Mouse (Mus musculus): ENCODE data around the gene Nup153. TPM values are rescaled to one million over a fixed set of nuclear protein-coding genes. Genes with fewer than 3 reads are reported as not detected.

Nup153 gene
- polyA plus RNA-seq, 1 experiment from 2014 or later: 18.8 TPM

- Histone ChIP-seq H3K4me2 (ENCODE audit: low read length) (no peak overlapping the region), H3K4me1 (ENCODE audit: control insufficient read depth in 2 of 2, insufficient read depth in 2 of 2, low read length in 2 of 2) (no peaks in the 10 kb centered on the region), H3K36me3 (ENCODE audit: control insufficient read depth, insufficient read depth, low read length) (peaks cover 69% of the 10 kb centered on the region), H3K9me3 (ENCODE audit: control insufficient read depth, low read length) (no peaks in the 10 kb centered on the region), H3K27ac (replicated peaks in 1 of 2; ENCODE audit: control insufficient read depth in 1 of 2, insufficient read depth in 1 of 2, low read depth in 2 of 2, low read length in 2 of 2) (0 out of 4 replicates have a peak overlapping the region, but pooled peaks of 1 of the 2 experiments have one; percentile 14), H3K4me3 (ENCODE audit: control insufficient read depth in 1 of 2, insufficient read depth in 1 of 2, low read depth in 1 of 2, low read length in 2 of 2) (no peak overlapping the region), H3K27me3 (ENCODE audit: control insufficient read depth, insufficient read depth, low read length) (no peaks in the 10 kb centered on the region), H3K9ac (ENCODE audit: low read length) (no peak overlapping the region)
- WGBS: 70% methylated on average over 1 of the region's 1 CpGs
- no peak for ATAC-seq (ENCODE audit: insufficient number of reproducible peaks, insufficient read depth, low FRiP score, low read depth)
Observed at GRCm38 (mm10) chr13:46695296-46695908, 32.3 kb downstream of the Nup153 start.

- WGBS: 78% methylated on average over 4 of the region's 4 CpGs
- Histone ChIP-seq H3K36me3 (ENCODE audit: control insufficient read depth, insufficient read depth, low read length) (peaks cover 82% of the 10 kb centered on the region), H3K27me3 (ENCODE audit: control insufficient read depth, insufficient read depth, low read length) (no peaks in the 10 kb centered on the region)
Observed at GRCm38 (mm10) chr13:46690559-46691241, 37.0 kb downstream of the Nup153 start.

GRCm38 (mm10) chr13:46683370-46683769 is 44.4 kb downstream of the Nup153 start:
- ATAC-seq (ENCODE audit: insufficient number of reproducible peaks, insufficient read depth, low FRiP score, low read depth): no peak
- WGBS: 86% methylated on average over 1 of the region's 1 CpGs
- H3K4me2 ChIP-seq (ENCODE audit: low read length): no peak overlapping the region
- H3K27ac ChIP-seq (replicated peaks in 1 of 2; ENCODE audit: control insufficient read depth in 1 of 2, insufficient read depth in 1 of 2, low read depth in 2 of 2, low read length in 2 of 2): no peak overlapping the region
- H3K4me1 ChIP-seq (ENCODE audit: control insufficient read depth in 2 of 2, insufficient read depth in 2 of 2, low read length in 2 of 2): no peaks in the 10 kb centered on the region
- H3K27me3 ChIP-seq (ENCODE audit: control insufficient read depth, insufficient read depth, low read length): no peaks in the 10 kb centered on the region
- no peak overlapping the region for H3K9ac ChIP-seq (ENCODE audit: low read length)
- H3K36me3 ChIP-seq (ENCODE audit: control insufficient read depth, insufficient read depth, low read length): peaks cover 85% of the 10 kb centered on the region
- no peak overlapping the region for H3K4me3 ChIP-seq (ENCODE audit: control insufficient read depth in 1 of 2, insufficient read depth in 1 of 2, low read depth in 1 of 2, low read length in 2 of 2)
- H3K9me3 ChIP-seq (ENCODE audit: control insufficient read depth, low read length): no peaks in the 10 kb centered on the region

More at GRCm38 (mm10) chr13:46690559-46691241, 37.0 kb downstream of the Nup153 start:
- no peak for ATAC-seq (ENCODE audit: insufficient number of reproducible peaks, insufficient read depth, low FRiP score, low read depth)
- H3K4me1 ChIP-seq (ENCODE audit: control insufficient read depth in 2 of 2, insufficient read depth in 2 of 2, low read length in 2 of 2): no peaks in the 10 kb centered on the region
- no peak overlapping the region for H3K9ac ChIP-seq (ENCODE audit: low read length)
- H3K9me3 ChIP-seq (ENCODE audit: control insufficient read depth, low read length): no peaks in the 10 kb centered on the region
- H3K4me3 ChIP-seq (ENCODE audit: control insufficient read depth in 1 of 2, insufficient read depth in 1 of 2, low read depth in 1 of 2, low read length in 2 of 2): no peak overlapping the region
- H3K4me2 ChIP-seq (ENCODE audit: low read length): no peak overlapping the region
- H3K27ac ChIP-seq (replicated peaks in 1 of 2; ENCODE audit: control insufficient read depth in 1 of 2, insufficient read depth in 1 of 2, low read depth in 2 of 2, low read length in 2 of 2): no peak overlapping the region

- WGBS: 57% methylated on average over 2 of the region's 2 CpGs
- no peak overlapping the region for H3K27ac ChIP-seq (replicated peaks in 1 of 2; ENCODE audit: control insufficient read depth in 1 of 2, insufficient read depth in 1 of 2, low read depth in 2 of 2, low read length in 2 of 2)
- no peak overlapping the region for H3K4me3 ChIP-seq (ENCODE audit: control insufficient read depth in 1 of 2, insufficient read depth in 1 of 2, low read depth in 1 of 2, low read length in 2 of 2)
- no peak overlapping the region for H3K4me2 ChIP-seq (ENCODE audit: low read length)
- H3K9ac ChIP-seq (ENCODE audit: low read length): no peak overlapping the region
- ATAC-seq (ENCODE audit: insufficient number of reproducible peaks, insufficient read depth, low FRiP score, low read depth): no peak
- peaks cover 85% of the 10 kb centered on the region for H3K36me3 ChIP-seq (ENCODE audit: control insufficient read depth, insufficient read depth, low read length)
- H3K27me3 ChIP-seq (ENCODE audit: control insufficient read depth, insufficient read depth, low read length): no peaks in the 10 kb centered on the region
- no peaks in the 10 kb centered on the region for H3K9me3 ChIP-seq (ENCODE audit: control insufficient read depth, low read length)
- H3K4me1 ChIP-seq (ENCODE audit: control insufficient read depth in 2 of 2, insufficient read depth in 2 of 2, low read length in 2 of 2): no peaks in the 10 kb centered on the region
Observed at GRCm38 (mm10) chr13:46682921-46683320, 44.8 kb downstream of the Nup153 start.

GRCm38 (mm10) chr13:46677721-46678120 is 50.0 kb downstream of the Nup153 start:
- no peak overlapping the region for H3K4me3 ChIP-seq (ENCODE audit: control insufficient read depth in 1 of 2, insufficient read depth in 1 of 2, low read depth in 1 of 2, low read length in 2 of 2)
- 85% methylated on average over 4 of the region's 4 CpGs for WGBS

GRCm38 (mm10) chr13:46674601-46675000 is 53.1 kb downstream of the Nup153 start:
- ATAC-seq (ENCODE audit: insufficient number of reproducible peaks, insufficient read depth, low FRiP score, low read depth): no peak
- no peak overlapping the region for H3K27ac ChIP-seq (replicated peaks in 1 of 2; ENCODE audit: control insufficient read depth in 1 of 2, insufficient read depth in 1 of 2, low read depth in 2 of 2, low read length in 2 of 2)
- no peaks in the 10 kb centered on the region for H3K9me3 ChIP-seq (ENCODE audit: control insufficient read depth, low read length)
- H3K4me3 ChIP-seq (ENCODE audit: control insufficient read depth in 1 of 2, insufficient read depth in 1 of 2, low read depth in 1 of 2, low read length in 2 of 2): no peak overlapping the region
- H3K27me3 ChIP-seq (ENCODE audit: control insufficient read depth, insufficient read depth, low read length): no peaks in the 10 kb centered on the region
- H3K4me2 ChIP-seq (ENCODE audit: low read length): no peak overlapping the region
- no peak overlapping the region for H3K9ac ChIP-seq (ENCODE audit: low read length)
- peaks cover 73% of the 10 kb centered on the region for H3K36me3 ChIP-seq (ENCODE audit: control insufficient read depth, insufficient read depth, low read length)
- H3K4me1 ChIP-seq (ENCODE audit: control insufficient read depth in 2 of 2, insufficient read depth in 2 of 2, low read length in 2 of 2): peaks cover 3 to 8% of the 10 kb centered on the region in 2 experiments; a peak in 3 of 4 replicates
- 58% methylated on average over 2 of the region's 2 CpGs for WGBS

More at GRCm38 (mm10) chr13:46677721-46678120, 50.0 kb downstream of the Nup153 start:
- no peaks in the 10 kb centered on the region for H3K9me3 ChIP-seq (ENCODE audit: control insufficient read depth, low read length)
- H3K27me3 ChIP-seq (ENCODE audit: control insufficient read depth, insufficient read depth, low read length): no peaks in the 10 kb centered on the region
- no peak for ATAC-seq (ENCODE audit: insufficient number of reproducible peaks, insufficient read depth, low FRiP score, low read depth)
- no peak overlapping the region for H3K9ac ChIP-seq (ENCODE audit: low read length)
- no peak overlapping the region for H3K27ac ChIP-seq (replicated peaks in 1 of 2; ENCODE audit: control insufficient read depth in 1 of 2, insufficient read depth in 1 of 2, low read depth in 2 of 2, low read length in 2 of 2)
- H3K4me1 ChIP-seq (ENCODE audit: control insufficient read depth in 2 of 2, insufficient read depth in 2 of 2, low read length in 2 of 2): no peaks in the 10 kb centered on the region
- no peak overlapping the region for H3K4me2 ChIP-seq (ENCODE audit: low read length)
- H3K36me3 ChIP-seq (ENCODE audit: control insufficient read depth, insufficient read depth, low read length): peaks cover 83% of the 10 kb centered on the region

GRCm38 (mm10) chr13:46670514-46670913 is 57.2 kb downstream of the Nup153 start:
- peak overlapping the region; percentile 96 to 99; a peak in 3 of 4 replicates for H3K4me3 ChIP-seq (ENCODE audit: control insufficient read depth in 1 of 2, insufficient read depth in 1 of 2, low read depth in 1 of 2, low read length in 2 of 2)
- H3K4me2 ChIP-seq (ENCODE audit: low read length): peak overlapping the region; percentile 87
- H3K9me3 ChIP-seq (ENCODE audit: control insufficient read depth, low read length): no peaks in the 10 kb centered on the region
- WGBS: 30% methylated on average over 9 of the region's 9 CpGs
- peaks cover 3 to 8% of the 10 kb centered on the region in 2 experiments; a peak in 3 of 4 replicates for H3K4me1 ChIP-seq (ENCODE audit: control insufficient read depth in 2 of 2, insufficient read depth in 2 of 2, low read length in 2 of 2)
- H3K36me3 ChIP-seq (ENCODE audit: control insufficient read depth, insufficient read depth, low read length): peaks cover 41% of the 10 kb centered on the region
- no peaks in the 10 kb centered on the region for H3K27me3 ChIP-seq (ENCODE audit: control insufficient read depth, insufficient read depth, low read length)
- ATAC-seq (ENCODE audit: insufficient number of reproducible peaks, insufficient read depth, low FRiP score, low read depth): no peak
- peak overlapping the region; percentile 95 for H3K9ac ChIP-seq (ENCODE audit: low read length)
- peak overlapping the region in 1 of 2 experiments; percentile 86; a peak in 3 of 4 replicates for H3K27ac ChIP-seq (replicated peaks in 1 of 2; ENCODE audit: control insufficient read depth in 1 of 2, insufficient read depth in 1 of 2, low read depth in 2 of 2, low read length in 2 of 2)
